Mouse (Mus musculus) spleen, adult 2 months (tissue): ENCODE measurements at regions not wholly inside any gene's neighbourhood (a gene's known extent, or its start where the extent isn't known, plus 50 kb on each side); places are given as distances from the start of the nearest gene placed in this dataset.

Source experiments
- CTCF ChIP-seq: fragments of 200-500 bp; IDR thresholded peaks from 2 replicates; pipeline ENCODE4 v1.5.1; 2011; ENCODE audit warnings: mild to moderate bottlenecking, inconsistent platforms; ENCODE audit not compliant: insufficient read depth, insufficient read length, insufficient replicate concordance; ENCODE audit errors: extremely low read depth
- POLR2A ChIP-seq: fragments of 200-500 bp; IDR thresholded peaks from 2 replicates; pipeline ENCODE4 v1.6.1; 2011; ENCODE audit warnings: low read depth, low read length, inconsistent platforms

- TF ChIP-seq CTCF (no peak), POLR2A (no peak)
These were observed 60.2 kb downstream of the Calml3 start for GRCm38 (mm10) chr13:3743692-3744457.
